Mouse (Mus musculus) thymus, adult 2 months (tissue): ENCODE measurements around the gene Ubr1. TPM values are rescaled to one million over a fixed set of nuclear protein-coding genes. Genes with fewer than 3 reads are reported as not detected.

Experiments used
- DNase-seq: peaks from one replicate; pipeline ENCODE4 v3.0.0; 2021
- H3K27ac ChIP-seq: fragments of 200-500 bp; 2 replicates; pipeline ENCODE4 v1.5.1; 2012; ENCODE audit warnings: low read length, control low read depth; ENCODE audit not compliant: control insufficient read depth, insufficient read depth
- H3K27me3 ChIP-seq: fragments of 200-500 bp; 2 replicates; pipeline ENCODE4 v1.6.1; 2012; ENCODE audit warnings: mild to moderate bottlenecking, low read length, moderate library complexity, mixed read lengths; ENCODE audit not compliant: control insufficient read depth, insufficient read depth
- H3K36me3 ChIP-seq: fragments of 200-500 bp; 2 replicates; pipeline ENCODE4 v1.6.1; 2012; ENCODE audit warnings: mild to moderate bottlenecking, low read length, moderate library complexity; ENCODE audit not compliant: control insufficient read depth, insufficient read depth
- H3K4me1 ChIP-seq: fragments of 200-500 bp; replicated peaks from 2 replicates; pipeline ENCODE4 v1.6.1; 2012; ENCODE audit warnings: low read length; ENCODE audit not compliant: control insufficient read depth, insufficient read depth
- H3K4me3 ChIP-seq: fragments of 200-500 bp; 2 replicates; pipeline ENCODE4 v1.5.1; 2012; ENCODE audit warnings: mild to moderate bottlenecking, low read length, control low read depth, moderate library complexity; ENCODE audit not compliant: control insufficient read depth, insufficient read depth
- CTCF ChIP-seq: fragments of 200-500 bp; IDR thresholded peaks from 2 replicates; pipeline ENCODE4 v1.5.1; 2012; ENCODE audit warnings: mild to moderate bottlenecking, control low read depth, low read length, moderate library complexity, borderline replicate concordance; ENCODE audit not compliant: control insufficient read depth, poor library complexity, insufficient read depth; ENCODE audit errors: extremely low read depth
- POLR2A ChIP-seq: fragments of 200-500 bp; IDR thresholded peaks from 2 replicates; pipeline ENCODE4 v1.6.1; 2012; ENCODE audit warnings: mild to moderate bottlenecking, low read length, control low read depth, moderate library complexity; ENCODE audit not compliant: control insufficient read depth, poor library complexity, insufficient read depth; ENCODE audit errors: extremely low read depth
- WGBS: fragments of 180-500 bp; shearing (Covaris S2); methylation state at CpG from one replicate; pipeline ENCODE4 v1.1.7; 2018; 5-methylcytosine and 5-hydroxymethylcytosine counted together
- polyA plus RNA-seq: library from polyadenylated mRNA; depleted of rRNA; stranded (reverse); fragments of >200 nt; gene quantifications from 2 replicates; pipeline ENCODE4 v1.2.3, GENCODE M21; 2012

The Ubr1 gene
- polyA plus RNA-seq, 1 experiment = 60.3 TPM

DNA sequence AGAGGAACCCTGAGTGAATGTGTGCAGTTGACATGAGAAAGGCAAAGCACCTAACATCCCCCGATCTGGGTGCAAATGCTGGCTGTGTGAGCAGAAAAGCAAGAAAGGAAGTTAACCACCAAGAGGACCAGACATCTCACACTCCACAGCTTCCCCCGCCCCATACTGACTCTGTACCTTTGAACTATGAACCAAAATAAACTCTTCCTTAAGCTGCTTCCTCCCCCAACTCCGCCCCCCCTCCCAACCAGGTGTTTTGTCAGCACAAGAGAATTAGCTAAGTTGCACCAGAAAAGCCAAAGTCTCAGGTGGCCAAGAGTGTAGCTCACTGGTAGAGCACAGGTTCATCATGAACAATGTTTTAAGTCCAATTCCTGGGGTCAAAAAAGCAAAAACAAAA, 117.4 kb downstream of the Ubr1 start:
- Histone ChIP-seq H3K27me3 (no peaks in the 10 kb centered on the region), H3K27ac (peak overlapping the region; percentile 88), H3K4me1 (peaks cover 13% of the 10 kb centered on the region), H3K36me3 (no peaks in the 10 kb centered on the region), H3K4me3 (no peak overlapping the region)
- TF ChIP-seq CTCF (no peak), POLR2A (no peak)
- DNase-seq = peak; percentile 76
- WGBS = 18% methylated on average over 3 of the region's 3 CpGs

DNA sequence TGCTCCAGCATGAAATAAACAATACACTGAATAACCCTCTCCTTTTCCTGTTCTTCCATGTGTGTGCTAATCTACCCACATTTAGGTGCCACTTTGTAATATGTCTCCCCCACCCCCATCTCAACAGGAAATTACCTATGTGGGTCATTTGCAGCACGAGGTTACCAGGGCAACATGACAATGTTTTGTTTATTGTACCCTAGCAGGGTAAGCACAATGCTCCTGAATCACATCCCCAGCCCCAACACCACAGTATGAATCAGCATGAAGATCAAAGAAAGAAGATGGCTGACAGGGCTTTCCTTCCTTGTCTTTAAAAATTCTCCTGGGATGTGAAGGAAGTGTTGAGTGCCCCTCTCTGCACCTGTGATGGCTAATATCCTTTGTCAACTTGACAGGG, 117.9 kb downstream of the Ubr1 start:
- no peak overlapping the region for H3K4me3 ChIP-seq
- peaks cover 13% of the 10 kb centered on the region for H3K4me1 ChIP-seq
- H3K36me3 ChIP-seq = no peaks in the 10 kb centered on the region
- no peak for TF ChIP-seq POLR2A
- TF ChIP-seq CTCF = no peak
- 15% methylated on average over 1 of the region's 1 CpGs for WGBS
- H3K27ac ChIP-seq = peak overlapping the region; percentile 88; the same call in 1 of the 2 replicates
- DNase-seq = peak; percentile 47
- H3K27me3 ChIP-seq = no peaks in the 10 kb centered on the region

DNA sequence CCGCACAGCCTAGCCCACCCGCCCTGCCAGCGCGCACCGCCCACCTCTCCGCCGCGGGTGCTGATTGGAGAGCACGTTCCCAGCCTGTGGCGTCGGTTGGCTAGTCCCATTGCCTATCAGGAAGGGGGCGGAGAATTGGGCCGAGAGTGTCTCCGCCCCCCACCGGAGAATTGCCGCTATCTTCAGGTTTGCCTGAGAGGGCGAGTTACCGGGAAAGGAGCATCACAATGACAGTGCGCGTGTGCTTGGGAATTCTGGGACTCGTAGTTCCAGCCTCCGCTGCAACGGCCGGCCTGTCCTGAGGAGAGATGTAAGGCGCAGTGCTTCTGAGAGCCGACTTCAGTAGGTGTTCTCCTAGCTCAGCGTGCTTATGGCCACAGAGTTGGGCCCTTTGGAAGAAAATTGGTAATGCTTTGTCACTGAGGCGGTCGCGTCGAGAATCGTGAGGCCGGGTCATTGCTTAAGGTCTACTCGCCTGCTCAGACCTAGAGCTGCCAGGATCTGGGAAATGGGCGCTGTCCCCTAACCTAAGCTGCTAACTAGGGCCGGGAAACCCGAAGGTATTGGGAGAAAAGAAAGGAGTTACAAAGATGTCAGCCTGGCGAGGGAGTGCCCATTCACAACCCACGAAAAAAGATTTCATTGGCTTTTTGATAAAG, 120.0 kb downstream of the Ubr1 start, which contains the start of gene Ttbk2:
TSS of gene Ttbk2 (minus strand) at position 181 of the 659 bp plus-strand sequence.
- no peak within 1 kb of the TSS for H3K27ac ChIP-seq
- peak within 1 kb of the TSS; percentile 64 for H3K4me3 ChIP-seq
- no peaks in the 10 kb centered on the region for H3K27me3 ChIP-seq
- DNase-seq = peak; percentile 97
- TF ChIP-seq POLR2A = peak; percentile 35; the same call in 1 of the 2 replicates
- peak; percentile 57; the same call in 1 of the 2 replicates for TF ChIP-seq CTCF
- peaks cover 13% of the 10 kb centered on the region for H3K4me1 ChIP-seq
- WGBS = 3% methylated on average over 39 of the region's 39 CpGs
- no peaks in the 10 kb centered on the region for H3K36me3 ChIP-seq

DNA sequence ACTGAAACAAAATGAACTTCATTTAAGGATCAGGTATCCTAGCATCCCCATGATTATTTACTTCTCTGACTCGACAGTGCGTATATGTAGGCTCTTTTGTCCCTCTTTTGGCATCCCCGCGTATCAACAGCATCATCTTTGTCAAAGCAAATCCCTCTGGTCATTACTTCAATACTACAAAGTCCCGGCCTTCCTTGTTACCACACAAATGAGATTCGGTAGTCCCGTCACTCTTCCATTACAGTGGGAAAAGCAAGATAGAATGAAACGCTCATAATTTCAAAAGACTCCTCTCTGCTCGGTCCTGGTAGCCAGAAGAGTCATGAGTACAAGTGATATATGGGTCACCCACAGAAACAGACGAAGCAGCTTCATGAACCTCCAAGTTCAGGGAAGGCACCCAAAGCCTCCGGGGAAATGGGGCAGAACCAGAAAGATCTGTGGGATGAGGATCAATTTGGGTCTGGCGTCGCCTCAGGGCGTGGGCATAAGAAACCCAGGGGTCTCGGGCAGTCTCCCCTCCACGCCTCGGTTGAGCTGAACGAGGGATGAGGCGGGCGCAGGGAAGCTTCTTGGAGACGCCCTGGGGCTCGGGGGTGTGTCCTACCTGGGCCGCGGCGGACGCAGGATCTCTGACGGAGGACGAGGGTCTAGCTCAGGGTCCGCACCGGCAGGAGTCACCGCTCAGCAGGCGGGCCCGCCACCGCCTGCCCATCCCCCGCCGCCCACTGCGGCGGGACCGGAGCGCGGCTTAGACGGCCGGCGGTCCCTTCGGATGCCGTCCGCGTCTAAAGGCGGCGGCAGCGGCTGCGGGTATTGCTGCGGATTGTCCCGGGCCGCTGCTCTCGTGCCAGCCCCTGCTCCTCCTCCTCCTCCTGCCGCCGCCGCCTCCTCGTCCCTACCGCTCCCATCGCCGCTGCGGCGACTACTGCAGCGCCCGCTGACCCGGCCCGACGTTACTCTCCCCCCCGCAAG, 120.8 kb downstream of the Ubr1 start, which contains the start of gene Cdan1:
TSS of gene Cdan1 (minus strand) at position 680 of the 975 bp plus-strand sequence.
- DNase-seq = peak; percentile 60
- Histone ChIP-seq H3K27ac (no peak within 1 kb of the TSS), H3K4me3 (peak within 1 kb of the TSS; percentile 64), H3K27me3 (no peaks in the 10 kb centered on the region), H3K4me1 (peaks cover 13% of the 10 kb centered on the region), H3K36me3 (no peaks in the 10 kb centered on the region)
- TF ChIP-seq CTCF (no peak), POLR2A (no peak; the same call in 1 of the 2 replicates)
- WGBS = 4% methylated on average over 65 of the region's 71 CpGs

DNA sequence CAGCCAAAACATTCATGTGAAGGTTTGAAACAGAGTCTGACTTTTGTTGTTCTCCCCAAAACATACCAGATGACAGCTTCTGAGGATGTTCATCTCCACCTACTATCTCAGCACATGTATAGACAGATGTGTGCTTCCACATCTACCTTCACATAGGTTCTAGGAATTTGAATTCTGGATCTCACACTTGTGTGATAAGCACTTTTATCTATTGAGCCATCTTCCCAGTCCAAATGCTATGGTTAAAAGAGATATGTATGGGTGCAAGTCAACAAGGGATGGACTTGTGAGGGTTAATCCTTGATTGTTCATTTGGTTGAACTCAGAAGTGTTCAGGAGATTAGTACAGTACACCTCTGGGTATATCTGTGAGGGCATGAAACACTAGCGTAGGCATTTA, 125.2 kb downstream of the Ubr1 start:
- 100% methylated on average over 1 of the region's 1 CpGs for WGBS
- TF ChIP-seq CTCF (no peak), POLR2A (no peak)
- H3K4me1 ChIP-seq = peaks cover 4% of the 10 kb centered on the region; the same call in 1 of the 2 replicates

DNA sequence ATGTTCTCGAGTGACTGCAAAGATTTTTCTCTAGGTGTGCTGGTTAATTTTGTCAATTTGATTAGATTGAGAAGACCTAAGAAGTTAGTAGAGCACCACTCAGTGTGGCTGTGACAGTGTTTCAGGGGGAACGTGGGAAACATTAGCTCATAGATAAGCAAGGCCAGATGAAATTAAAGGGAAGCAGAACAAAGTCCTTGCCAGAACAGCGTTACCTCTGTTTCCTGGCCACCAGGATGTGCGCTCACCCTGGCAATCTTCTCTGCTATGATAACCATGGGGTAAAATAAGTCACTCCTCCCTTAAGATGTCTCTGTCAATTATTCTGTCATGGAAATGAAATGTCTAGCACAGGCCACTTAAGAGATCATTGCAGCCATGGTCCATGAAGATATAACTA, 126.5 kb downstream of the Ubr1 start:
- Histone ChIP-seq H3K27me3 (no peaks in the 10 kb centered on the region), H3K36me3 (no peaks in the 10 kb centered on the region), H3K27ac (no peak overlapping the region), H3K4me3 (no peak overlapping the region), H3K4me1 (peaks cover 3% of the 10 kb centered on the region; the same call in 1 of the 2 replicates)
- no peak for DNase-seq
- 64% methylated on average over 4 of the region's 4 CpGs for WGBS
- TF ChIP-seq POLR2A = no peak
- no peak for TF ChIP-seq CTCF

More for the DNA sequence above, 125.2 kb downstream of the Ubr1 start:
- Histone ChIP-seq H3K4me3 (no peak overlapping the region), H3K27me3 (no peaks in the 10 kb centered on the region), H3K27ac (no peak overlapping the region), H3K36me3 (no peaks in the 10 kb centered on the region)
- no peak for DNase-seq
